Mouse (Mus musculus): ENCODE data around the gene Wnt10b.

The Wnt10b gene

GRCm38 (mm10) chr15:98729791-98730545 is 48.0 kb downstream of the Wnt10b start:
- no peak for DNase-seq (ENCODE audit: low spot score in 2 of 2)

DNA sequence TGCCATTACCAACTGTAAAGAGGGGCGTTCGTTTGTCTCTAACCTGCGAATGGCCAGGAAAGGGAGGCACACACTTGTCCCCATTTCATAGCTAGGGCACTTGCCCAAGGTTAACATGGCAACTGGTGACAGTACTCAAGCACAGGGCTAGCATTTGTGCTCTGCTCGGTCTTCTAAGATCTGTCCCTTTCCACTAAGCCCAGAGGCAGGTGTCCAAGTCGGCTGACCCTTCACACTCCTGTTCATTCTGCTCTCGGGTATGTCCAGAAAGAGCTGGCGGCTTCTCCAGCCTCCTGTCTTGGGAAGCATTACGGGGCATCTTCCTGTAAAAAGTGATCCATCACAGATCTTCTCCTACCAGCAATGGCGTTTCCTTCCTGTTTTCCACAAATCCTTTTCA is 49.6 kb downstream of the Wnt10b start:
- DNase-seq (ENCODE audit: low spot score in 2 of 2) = no peak

- DNase-seq (ENCODE audit: low spot score in 2 of 2) = no peak
Observed at GRCm38 (mm10) chr15:98727443-98728321, 50.3 kb downstream of the Wnt10b start, which contains the start of gene Fkbp11. Gene Fkbp11 (minus strand): TSS chr15:98728198.

DNA sequence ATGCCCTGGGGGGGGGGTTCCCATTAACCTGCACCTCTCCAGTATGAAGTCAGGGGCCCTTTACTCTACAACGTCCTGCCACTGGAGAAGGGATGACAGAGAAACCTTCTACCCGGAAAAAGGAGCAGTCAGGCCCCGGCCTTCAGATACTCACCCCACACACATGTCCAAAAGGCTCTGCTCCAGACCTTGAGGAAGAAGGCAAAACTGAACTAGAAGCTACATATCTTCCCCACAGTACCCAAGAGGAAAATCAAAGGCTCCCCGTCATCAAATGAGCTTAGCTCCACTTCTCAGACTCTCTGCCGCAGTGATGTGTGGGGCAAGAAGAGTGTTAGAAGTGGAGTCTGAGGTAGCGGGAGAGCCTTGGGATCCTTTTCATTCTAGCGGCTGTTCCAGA is 51.2 kb downstream of the Wnt10b start:
- no peak for DNase-seq (ENCODE audit: low spot score in 2 of 2)

- no peak for DNase-seq (ENCODE audit: low spot score in 2 of 2)
Observed at GRCm38 (mm10) chr15:98726079-98726478, 51.9 kb downstream of the Wnt10b start.

DNA sequence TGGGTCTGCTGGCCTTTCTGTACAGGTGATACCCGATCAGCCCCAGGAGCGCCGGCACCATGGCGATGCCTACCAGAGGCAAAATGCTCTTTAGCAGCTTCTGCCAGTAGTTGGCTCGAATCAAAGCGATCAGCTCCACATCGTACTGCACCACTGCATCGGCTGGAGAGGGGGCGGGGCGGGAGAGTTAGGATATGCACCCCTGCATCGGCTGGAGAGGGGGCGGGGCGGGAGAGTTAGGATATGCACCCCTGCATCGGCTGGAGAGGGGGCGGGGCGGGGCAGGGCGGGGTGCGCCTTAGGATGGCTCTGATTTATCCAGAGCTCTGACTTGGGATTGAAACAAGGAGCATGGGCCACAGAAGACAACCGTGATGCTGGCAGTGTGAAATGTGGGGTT is 53.5 kb downstream of the Wnt10b start:
- no peak for DNase-seq (ENCODE audit: low spot score in 2 of 2)

DNA sequence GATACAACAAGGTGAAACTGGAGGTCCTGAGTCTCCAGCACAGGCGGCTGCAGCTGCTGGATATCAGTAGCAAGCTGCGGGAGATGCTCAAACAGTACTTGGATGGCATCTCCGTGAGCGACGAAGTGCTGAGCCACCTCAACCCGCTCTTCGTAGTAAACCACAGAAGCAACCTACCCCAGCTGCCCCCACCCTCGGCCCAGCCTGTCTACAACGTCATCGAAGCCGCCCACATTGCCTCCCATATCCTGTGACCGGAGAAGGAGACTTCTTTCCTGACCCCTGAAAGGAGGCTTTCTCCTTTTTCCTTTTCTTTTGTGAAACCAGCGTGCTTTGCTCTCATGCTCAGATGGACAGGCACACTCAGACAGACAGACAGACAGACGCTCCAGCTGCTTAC is 55.1 kb downstream of the Wnt10b start:
- no peak for DNase-seq (ENCODE audit: low spot score in 2 of 2)

DNA sequence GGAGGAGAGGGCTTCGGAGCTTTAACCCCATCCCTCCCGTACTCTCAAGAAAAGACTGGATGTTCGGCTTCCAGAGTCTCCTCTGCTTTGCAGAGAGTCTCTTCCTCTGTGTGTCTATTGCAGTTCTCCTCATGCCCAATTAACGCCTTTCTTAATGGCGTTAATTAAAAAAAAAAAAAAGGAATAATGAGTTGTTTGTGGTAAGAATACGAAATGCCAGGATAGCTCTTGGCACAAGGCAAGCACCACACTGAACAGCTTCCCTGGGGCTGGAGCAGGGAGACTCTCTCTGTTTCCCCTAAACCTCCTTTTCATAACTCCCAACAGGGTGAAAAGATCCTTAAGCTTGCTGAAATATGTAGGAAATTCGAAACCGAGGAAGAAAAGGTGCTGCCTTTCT is 55.8 kb downstream of the Wnt10b start:
- no peak for DNase-seq (ENCODE audit: low spot score in 2 of 2)

Measured in spleen, postnatal 14 days (tissue).